Mouse (Mus musculus) myocyte (in vitro differentiated cells): ENCODE data around the gene Plekhm2. TPM values are rescaled to one million over a fixed set of nuclear protein-coding genes. Genes with fewer than 3 reads are reported as not detected.

Source experiments
- H3K27me3 ChIP-seq: one replicate; pipeline ENCODE4 v1.6.1; 2011; ENCODE audit not compliant: control insufficient read depth, insufficient read depth, insufficient read length
- H3K36me3 ChIP-seq: one replicate; pipeline ENCODE4 v1.6.1; 2011; ENCODE audit not compliant: control insufficient read depth, insufficient read depth
- H3K4me2 ChIP-seq: one replicate; pipeline ENCODE4 v1.6.1; 2011; ENCODE audit warnings: low read depth, control low read depth
- H3K4me3 ChIP-seq: one replicate; pipeline ENCODE4 v1.5.1; 2011; ENCODE audit warnings: mild to moderate bottlenecking, control low read depth, moderate library complexity
- H3K79me2 ChIP-seq: one replicate; pipeline ENCODE4 v1.6.1; 2011; ENCODE audit not compliant: control insufficient read depth, insufficient read depth
- H3ac ChIP-seq: one replicate; pipeline ENCODE4 v1.6.1; 2011; ENCODE audit not compliant: control insufficient read depth, insufficient read length
- CEBPB ChIP-seq: IDR thresholded peaks from 2 replicates; pipeline ENCODE4 v1.6.1; 2011; ENCODE audit warnings: mild to moderate bottlenecking, moderate library complexity; ENCODE audit not compliant: poor library complexity, insufficient read depth, severe bottlenecking
- E2F4 ChIP-seq: IDR thresholded peaks from one replicate; pipeline ENCODE4 v1.6.1; 2011; ENCODE audit warnings: mild to moderate bottlenecking, control low read depth, moderate library complexity; ENCODE audit not compliant: insufficient read depth
- MAX ChIP-seq: IDR thresholded peaks from one replicate; pipeline ENCODE4 v1.6.1; 2011; ENCODE audit warnings: low read depth, mild to moderate bottlenecking, control low read depth
- MYOD1 ChIP-seq, 3 experiments: IDR thresholded peaks; one replicate each; pipeline ENCODE4 v1.6.1; 2011; ENCODE audit warnings: control low read depth in 2 of 3, low read depth in 2 of 3, mild to moderate bottlenecking in 2 of 3, moderate library complexity in 1 of 3; ENCODE audit not compliant: insufficient read length in 2 of 3, control insufficient read depth in 1 of 3
- MYOG ChIP-seq, 3 experiments: IDR thresholded peaks; one replicate each; pipeline ENCODE4 v1.6.1; 2011; ENCODE audit warnings: control low read depth in 2 of 3, low read depth in 2 of 3, mild to moderate bottlenecking in 2 of 3; ENCODE audit not compliant: insufficient read length in 2 of 3, control insufficient read depth in 1 of 3, insufficient read depth in 1 of 3
- POLR2A ChIP-seq: IDR thresholded peaks from one replicate; pipeline ENCODE4 v1.6.1; 2011; ENCODE audit warnings: low read depth, mild to moderate bottlenecking, control low read depth, moderate library complexity; ENCODE audit not compliant: insufficient read length
- POLR2AphosphoS2 ChIP-seq: IDR thresholded peaks from one replicate; pipeline ENCODE4 v1.6.1; 2011; ENCODE audit warnings: low read depth, control low read depth; ENCODE audit not compliant: insufficient read length
- REST ChIP-seq: IDR thresholded peaks from one replicate; pipeline ENCODE4 v1.6.1; 2011; ENCODE audit warnings: mild to moderate bottlenecking, control low read depth, moderate library complexity; ENCODE audit not compliant: insufficient read depth, insufficient read length
- SRF ChIP-seq: IDR thresholded peaks from one replicate; pipeline ENCODE4 v1.6.1; 2011; ENCODE audit warnings: low read depth; ENCODE audit not compliant: control insufficient read depth, insufficient read length
- TCF12 ChIP-seq: IDR thresholded peaks from one replicate; pipeline ENCODE4 v1.6.1; 2011; ENCODE audit warnings: mild to moderate bottlenecking, control low read depth; ENCODE audit not compliant: poor library complexity, insufficient read depth, severe bottlenecking
- TCF3 ChIP-seq: IDR thresholded peaks from one replicate; pipeline ENCODE4 v1.6.1; 2011; ENCODE audit warnings: low read depth, control low read depth; ENCODE audit not compliant: insufficient read length
- USF1 ChIP-seq: IDR thresholded peaks from one replicate; pipeline ENCODE4 v1.6.1; 2011; ENCODE audit warnings: low read depth, mild to moderate bottlenecking, control low read depth, moderate library complexity
- polyA plus RNA-seq: library from polyadenylated mRNA; unstranded; fragments of >200 nt; fragmentation: generic; extraction: Trizol; gene quantifications from one replicate; pipeline ENCODE4 v1.2.1, GENCODE M21; 2012; ENCODE audit warnings: missing spikeins

Gene Plekhm2
- polyA plus RNA-seq, 1 experiment, result 20.4 TPM

GRCm38 (mm10) chr4:141635991-141636390 is 28.7 kb downstream of the Plekhm2 start:
- no peaks in the 10 kb centered on the region for H3K36me3 ChIP-seq

DNA sequence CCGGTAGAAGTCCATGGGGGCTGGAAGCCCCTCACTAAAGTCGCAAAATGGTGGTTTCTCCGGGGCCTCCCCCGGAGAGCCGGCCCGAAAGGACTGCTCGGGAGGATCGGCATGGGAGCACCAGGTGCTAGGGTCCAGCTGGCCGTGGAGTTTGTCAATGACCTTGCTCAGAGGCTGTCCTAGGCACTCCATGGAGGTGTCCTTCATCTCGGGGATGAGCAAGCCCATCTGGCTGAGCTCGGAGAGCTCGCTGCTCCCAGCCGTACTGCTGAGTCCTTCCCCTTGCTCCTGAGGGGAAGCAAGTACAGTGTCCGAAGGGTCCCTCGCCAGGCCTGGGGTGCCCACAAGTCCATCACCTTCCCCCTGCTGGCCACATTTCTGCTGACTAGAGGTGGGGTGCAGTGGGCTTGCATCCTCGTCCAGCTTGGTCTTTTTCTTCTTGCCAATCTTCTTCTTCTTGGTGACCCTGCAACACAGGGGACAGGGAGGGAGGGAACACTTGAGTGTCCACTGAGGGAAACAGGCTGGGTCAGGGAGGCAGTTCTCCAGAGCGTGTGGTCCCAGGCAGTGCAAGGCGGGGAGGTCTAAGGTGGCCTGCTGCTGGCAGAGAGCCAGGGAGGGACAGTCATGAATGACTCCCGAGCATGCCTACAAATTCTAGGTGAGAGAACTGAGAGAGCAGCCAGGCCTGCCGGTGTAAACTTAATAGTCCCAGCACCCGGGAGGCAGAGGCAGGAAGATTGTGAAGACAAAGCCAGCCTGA is 32.4 kb downstream of the Plekhm2 start:
- H3K4me2 ChIP-seq, result no peak overlapping the region
- H3ac ChIP-seq, result no peak overlapping the region
- no peaks in the 10 kb centered on the region for H3K79me2 ChIP-seq
- no peak overlapping the region for H3K4me3 ChIP-seq
- H3K27me3 ChIP-seq, result no peaks in the 10 kb centered on the region
- H3K36me3 ChIP-seq, result no peaks in the 10 kb centered on the region
- no peak for TF ChIP-seq TCF3
- no peak for TF ChIP-seq CEBPB
- no peak for TF ChIP-seq SRF
- TF ChIP-seq POLR2A, result no peak
- TF ChIP-seq POLR2AphosphoS2, result no peak
- no peak for TF ChIP-seq REST
- TF ChIP-seq TCF12, result no peak
- no peak for TF ChIP-seq MYOD1 (IDR thresholded peaks at IDR 0.05; ENCODE audit: control insufficient read depth in 1 of 3, insufficient read length in 2 of 3, low read depth in 2 of 3)
- TF ChIP-seq MYOG (IDR thresholded peaks at IDR 0.05; ENCODE audit: control insufficient read depth in 1 of 3, insufficient read depth in 1 of 3, insufficient read length in 2 of 3, low read depth in 2 of 3), result no peak
- TF ChIP-seq USF1, result no peak
- TF ChIP-seq E2F4, result no peak
- TF ChIP-seq MAX, result no peak

More at GRCm38 (mm10) chr4:141635991-141636390, 28.7 kb downstream of the Plekhm2 start:
- TF ChIP-seq MYOG (IDR thresholded peaks at IDR 0.05; ENCODE audit: control insufficient read depth in 1 of 3, insufficient read depth in 1 of 3, insufficient read length in 2 of 3, low read depth in 2 of 3) (no peak), E2F4 (no peak), MYOD1 (IDR thresholded peaks at IDR 0.05; ENCODE audit: control insufficient read depth in 1 of 3, insufficient read length in 2 of 3, low read depth in 2 of 3) (no peak), TCF12 (no peak), CEBPB (no peak)
- Histone ChIP-seq H3K27me3 (no peaks in the 10 kb centered on the region), H3K4me3 (no peak overlapping the region), H3ac (no peak overlapping the region), H3K79me2 (no peaks in the 10 kb centered on the region), H3K4me2 (no peak overlapping the region)

GRCm38 (mm10) chr4:141631250-141631649 is 33.4 kb downstream of the Plekhm2 start:
- Histone ChIP-seq H3ac (no peak overlapping the region), H3K36me3 (no peaks in the 10 kb centered on the region), H3K27me3 (no peaks in the 10 kb centered on the region), H3K4me3 (no peak overlapping the region), H3K4me2 (no peak overlapping the region), H3K79me2 (no peaks in the 10 kb centered on the region)
- no peak for TF ChIP-seq POLR2AphosphoS2
- TF ChIP-seq REST, result no peak
- TF ChIP-seq E2F4, result no peak
- no peak for TF ChIP-seq SRF
- TF ChIP-seq TCF12, result no peak
- TF ChIP-seq CEBPB, result no peak
- no peak for TF ChIP-seq MAX
- no peak for TF ChIP-seq POLR2A
- no peak for TF ChIP-seq TCF3
- TF ChIP-seq MYOD1 (IDR thresholded peaks at IDR 0.05; ENCODE audit: control insufficient read depth in 1 of 3, insufficient read length in 2 of 3, low read depth in 2 of 3), result no peak
- TF ChIP-seq USF1, result no peak
- no peak for TF ChIP-seq MYOG (IDR thresholded peaks at IDR 0.05; ENCODE audit: control insufficient read depth in 1 of 3, insufficient read depth in 1 of 3, insufficient read length in 2 of 3, low read depth in 2 of 3)

GRCm38 (mm10) chr4:141630021-141630420 is 34.7 kb downstream of the Plekhm2 start:
- Histone ChIP-seq H3K4me3 (no peak overlapping the region), H3ac (no peak overlapping the region), H3K4me2 (no peak overlapping the region), H3K27me3 (no peaks in the 10 kb centered on the region), H3K36me3 (no peaks in the 10 kb centered on the region), H3K79me2 (no peaks in the 10 kb centered on the region)
- TF ChIP-seq MYOD1 (IDR thresholded peaks at IDR 0.05; ENCODE audit: control insufficient read depth in 1 of 3, insufficient read length in 2 of 3, low read depth in 2 of 3), result no peak

GRCm38 (mm10) chr4:141628661-141629060 is 36.0 kb downstream of the Plekhm2 start:
- Histone ChIP-seq H3K27me3 (no peaks in the 10 kb centered on the region), H3ac (no peak overlapping the region), H3K79me2 (no peaks in the 10 kb centered on the region), H3K4me2 (no peak overlapping the region), H3K36me3 (no peaks in the 10 kb centered on the region), H3K4me3 (no peak overlapping the region)
- TF ChIP-seq USF1 (no peak), REST (no peak), SRF (no peak), TCF3 (no peak), POLR2A (no peak), MYOD1 (IDR thresholded peaks at IDR 0.05; ENCODE audit: control insufficient read depth in 1 of 3, insufficient read length in 2 of 3, low read depth in 2 of 3) (no peak), MAX (no peak), POLR2AphosphoS2 (no peak), MYOG (IDR thresholded peaks at IDR 0.05; ENCODE audit: control insufficient read depth in 1 of 3, insufficient read depth in 1 of 3, insufficient read length in 2 of 3, low read depth in 2 of 3) (no peak), E2F4 (no peak), CEBPB (no peak)
